ENCODE assay signal across 12 mouse cellular contexts in the genomic region with DNA sequence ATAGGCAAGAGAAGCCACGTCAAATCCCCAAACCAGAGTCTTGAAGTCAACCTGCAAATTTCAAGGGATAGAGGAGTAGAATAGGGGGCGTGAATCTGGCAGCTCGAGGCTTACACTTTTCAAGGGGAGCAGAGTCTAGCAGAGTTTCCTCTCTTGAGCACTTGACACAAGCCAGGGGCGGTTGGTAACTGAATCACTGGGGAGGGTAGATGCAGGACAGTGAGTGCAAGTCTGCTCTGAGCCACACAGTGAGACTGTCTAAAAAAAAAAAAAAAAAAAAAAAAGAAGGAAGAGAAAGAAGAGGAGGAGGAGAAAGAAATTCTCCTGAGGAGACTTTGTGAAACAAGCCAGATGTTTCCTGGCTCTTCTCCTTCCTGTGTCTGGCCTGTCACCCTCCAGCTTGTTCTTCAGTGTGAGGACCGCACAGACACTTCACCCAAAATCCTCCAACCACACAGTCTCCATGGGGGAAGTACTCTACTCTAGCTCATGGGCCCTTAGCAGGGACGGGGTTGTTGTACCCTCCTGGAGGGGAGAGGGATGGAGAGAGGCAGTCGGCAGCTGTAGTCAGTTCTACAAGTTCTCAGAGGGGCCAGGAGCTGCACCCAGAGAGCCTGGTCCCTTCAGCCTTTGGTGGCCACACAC. TPM values are rescaled to one million over a fixed set of nuclear protein-coding genes. Genes with fewer than 3 reads are reported as not detected.
A peak's percentile ranks its signal among the peaks of the same experiment; 100 is the strongest.
DNase-seq lines count a peak whose midpoint lies in the region; ATAC-seq and TF ChIP-seq lines count a peak whose summit lies in the region.
"Had no signal": no experiment of that assay in that cellular context is flagged by ENCODE, and none has a peak within 500 bp of the region (broad histone marks: within the 10 kb centered on the region; RNA-seq: fewer than 3 reads in every experiment).

No protein-coding gene starts in this region.

- intact Hi-C loops in left cerebral cortex, adult 2 months (cut with DNase I): no loop called here
- intact Hi-C loops in left cerebral cortex, postnatal 4 days (cut with DNase I): no loop called here

- no peaks in the 10 kb centered on the region for H3K36me3 ChIP-seq in heart, embryonic 11.5 days (ENCODE audit: control insufficient read depth, insufficient read depth, low read length)
- H3K36me3 ChIP-seq in intestine, embryonic 15.5 days: no peaks in the 10 kb centered on the region
- H3K36me3 ChIP-seq in small intestine, adult 2 months (ENCODE audit: control insufficient read depth, insufficient read depth, low read length): no peaks in the 10 kb centered on the region
- H3K36me3 ChIP-seq: hindbrain, embryonic 15.5 days had no signal

- no peak for TF ChIP-seq POLR2A in small intestine, adult 2 months (IDR thresholded peaks at IDR 0.05; ENCODE audit: low read depth, low read length)

- ATAC-seq in heart, embryonic 11.5 days (replicated peaks; ENCODE audit: insufficient number of reproducible peaks, low FRiP score, low TSS enrichment): no peak
- ATAC-seq in intestine, embryonic 15.5 days: peak; percentile 48
- ATAC-seq: midbrain, embryonic 16.5 days; Patski had no signal

- no peak for TF ChIP-seq CTCF in left cerebral cortex, adult 2 months (IDR thresholded peaks at IDR 0.05)
- TF ChIP-seq CTCF in small intestine, adult 2 months (IDR thresholded peaks at IDR 0.05; ENCODE audit: extremely low read depth, insufficient read length, insufficient replicate concordance, low read depth, low read length): no peak

- 39% methylated on average over 7 of the region's 7 CpGs for WGBS in heart, embryonic 11.5 days (ENCODE audit: insufficient replicate concordance)
- 37% methylated on average over 7 of the region's 7 CpGs for WGBS in intestine, embryonic 15.5 days
- WGBS in small intestine, adult 2 months: 60% methylated on average over 7 of the region's 7 CpGs

- no peak overlapping the region for H3K4me3 ChIP-seq in heart, embryonic 11.5 days (ENCODE audit: low read depth, low read length)
- no peak overlapping the region for H3K4me3 ChIP-seq in left cerebral cortex, adult 2 months
- no peak overlapping the region for H3K4me3 ChIP-seq in intestine, embryonic 15.5 days (replicated peaks)
- H3K4me3 ChIP-seq in small intestine, adult 2 months (ENCODE audit: low read depth, low read length): no peak overlapping the region
- H3K4me3 ChIP-seq: hindbrain, embryonic 15.5 days had no signal

- no peak overlapping the region for H3K27ac ChIP-seq in heart, embryonic 11.5 days (ENCODE audit: low read depth, low read length)
- H3K27ac ChIP-seq in left cerebral cortex, adult 2 months: peak overlapping the region; percentile 47; the same call in 1 of the 2 replicates
- peak overlapping the region; percentile 87 for H3K27ac ChIP-seq in intestine, embryonic 15.5 days
- 0 out of 2 replicates have a peak overlapping the region, but pooled peaks have one; percentile 6 for H3K27ac ChIP-seq in small intestine, adult 2 months (ENCODE audit: insufficient read depth, low read depth, low read length)
- H3K27ac ChIP-seq: hindbrain, embryonic 15.5 days had no signal

- no peak overlapping the region for H3K9ac ChIP-seq in heart, embryonic 11.5 days (ENCODE audit: low read depth, low read length)
- no peak overlapping the region for H3K9ac ChIP-seq in intestine, embryonic 15.5 days
- H3K9ac ChIP-seq: hindbrain, embryonic 15.5 days had no signal

- peaks cover 7% of the 10 kb centered on the region; the same call in 1 of the 2 replicates for H3K4me1 ChIP-seq in heart, embryonic 11.5 days (ENCODE audit: control insufficient read depth, insufficient read depth, low read length)
- peaks cover 27% of the 10 kb centered on the region for H3K4me1 ChIP-seq in intestine, embryonic 15.5 days (replicated peaks)
- H3K4me1 ChIP-seq in small intestine, adult 2 months (ENCODE audit: control insufficient read depth, insufficient read depth, insufficient read length, low read length): no peaks in the 10 kb centered on the region; the same call in 1 of the 2 replicates

- H3K9me3 ChIP-seq in heart, embryonic 11.5 days (replicated peaks; ENCODE audit: control insufficient read depth, low read length): no peaks in the 10 kb centered on the region
- H3K9me3 ChIP-seq in intestine, embryonic 15.5 days: no peaks in the 10 kb centered on the region
- H3K9me3 ChIP-seq: hindbrain, embryonic 15.5 days had no signal

- H3K27me3 ChIP-seq in heart, embryonic 11.5 days (ENCODE audit: control insufficient read depth, insufficient read depth, low read length): no peaks in the 10 kb centered on the region
- H3K27me3 ChIP-seq in intestine, embryonic 15.5 days (replicated peaks): no peaks in the 10 kb centered on the region; the same call in 1 of the 2 replicates
- H3K27me3 ChIP-seq in small intestine, adult 2 months (ENCODE audit: control insufficient read depth, insufficient read depth, low read length): no peaks in the 10 kb centered on the region
- H3K27me3 ChIP-seq: hindbrain, embryonic 15.5 days had no signal

- H3K4me2 ChIP-seq in heart, embryonic 11.5 days: no peak overlapping the region
- 0 out of 2 replicates have a peak overlapping the region, but pooled peaks have one; percentile 6 for H3K4me2 ChIP-seq in intestine, embryonic 15.5 days (replicated peaks)
- H3K4me2 ChIP-seq: hindbrain, embryonic 15.5 days had no signal

- peak; percentile 96 for DNase-seq in heart, adult 11 months
- DNase-seq in left cerebral cortex, adult 2 months (ENCODE audit: extremely low spot score in 1 of 2, low spot score in 2 of 2): no peak
- no peak for DNase-seq in left cerebral cortex, postnatal 4 days
- DNase-seq in frontal cortex, postnatal 36 days (ENCODE audit: low spot score in 2 of 2): no peak
- no peak for DNase-seq in left cerebral cortex, adult 18-20 months (ENCODE audit: low spot score in 2 of 2)
- DNase-seq: embryo, embryonic 11 days had no signal

RNA-seq across cellular contexts. Expression of a gene that starts 5.7 kb away (rescaled TPM):
- 0.33 and 0.55 TPM in 2 replicates for polyA plus RNA-seq in heart, embryonic 11.5 days (2014; fragmentation: Nextera tagmentation; extraction: Ambion mirVana)
- 1 to 10 TPM; 1.7 to 2.0 TPM for total RNA-seq in left cerebral cortex, adult 2 months (2021)
- total RNA-seq in left cerebral cortex, postnatal 4 days (2021): under 1 TPM; 0.89 to 0.94 TPM
- polyA plus RNA-seq in intestine, embryonic 15.5 days (2015; fragmentation: Nextera tagmentation; extraction: Ambion mirVana): 4.1 and 4.5 TPM in 2 replicates
- 4.6 and 8.2 TPM in 2 replicates for polyA plus RNA-seq in small intestine, adult 2 months (2012; rRNA removed)
- 1 to 10 TPM; 1.7 to 1.9 TPM for total RNA-seq in left cerebral cortex, adult 18-20 months (2021)
- polyA plus RNA-seq: Patski had no signal

RNA-seq across cellular contexts. Expression of a gene that starts 36.9 kb away (rescaled TPM):
- 154 and 162 TPM in 2 replicates for polyA plus RNA-seq in heart, embryonic 11.5 days (2014; fragmentation: Nextera tagmentation; extraction: Ambion mirVana)
- 100 to 1,000 TPM; 107 to 111 TPM for total RNA-seq in left cerebral cortex, adult 2 months (2021)
- total RNA-seq in left cerebral cortex, postnatal 4 days (2021): 100 to 1,000 TPM; 114 to 116 TPM
- 297 and 322 TPM in 2 replicates for polyA plus RNA-seq in intestine, embryonic 15.5 days (2015; fragmentation: Nextera tagmentation; extraction: Ambion mirVana)
- polyA plus RNA-seq in small intestine, adult 2 months (2012; rRNA removed): 59.8 and 93.3 TPM in 2 replicates
- total RNA-seq in left cerebral cortex, adult 18-20 months (2021): 100 to 1,000 TPM; 104 to 106 TPM
